Mouse (Mus musculus) retina, postnatal 1 day (tissue): ENCODE results near the gene Tnfaip8l2.
"Not testable (repeated sequence)": the region's sequence is repeated elsewhere in the genome, so short reads cannot be mapped to it uniquely, and the experiment has no call there.

Experiments used
- DNase-seq: peaks from one replicate; pipeline ENCODE4 v3.0.0-alpha.2; 2012

The Tnfaip8l2 gene

DNA sequence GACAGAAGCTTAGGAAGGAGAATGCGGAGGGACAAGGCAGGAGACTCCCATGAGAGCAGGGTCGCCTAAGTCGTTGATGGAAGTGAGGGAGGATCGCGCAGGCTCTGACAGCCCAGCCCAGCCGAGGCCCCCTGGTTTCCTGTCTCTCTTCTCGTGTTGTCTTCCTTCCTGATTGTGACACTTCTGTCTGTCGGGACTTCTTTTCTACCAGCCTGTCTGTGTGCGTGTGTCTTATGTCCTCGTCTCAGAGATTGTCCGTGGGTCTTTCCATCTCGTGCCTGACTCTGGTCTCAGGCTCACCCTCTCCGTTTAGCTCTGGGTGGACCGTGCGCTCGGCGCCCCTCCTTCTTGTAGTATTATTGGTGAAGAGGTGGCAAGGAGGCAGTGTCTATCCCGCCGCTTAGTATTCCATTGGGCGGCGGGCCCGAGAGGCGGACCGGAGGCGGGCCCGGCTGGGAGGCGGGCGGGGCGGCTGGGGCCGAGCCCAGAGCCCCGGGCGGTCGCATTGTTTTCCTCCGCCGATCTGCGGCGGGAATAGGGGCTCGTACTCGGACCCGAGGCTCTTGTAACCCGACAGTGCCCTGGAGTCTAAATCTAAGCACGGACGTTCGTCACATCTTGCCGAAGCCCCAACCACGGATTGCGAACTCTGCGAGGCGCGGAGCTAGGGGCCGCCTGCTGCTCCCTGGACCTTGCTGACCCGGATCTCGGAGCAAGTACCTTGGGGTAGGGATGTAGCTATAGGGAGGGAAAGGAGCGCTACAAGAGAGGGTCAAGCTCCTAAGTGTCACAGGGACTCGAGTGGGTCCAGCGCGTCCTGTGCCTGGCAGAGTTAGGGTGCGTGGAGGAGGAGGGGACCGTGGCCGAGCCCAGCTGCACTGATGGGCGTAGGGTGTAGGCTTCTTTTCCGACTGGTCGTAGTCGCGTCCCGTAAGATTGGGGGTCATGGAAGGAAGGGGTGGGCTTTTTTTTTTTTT, 18.1 kb upstream of the Tnfaip8l2 start, which contains the start of gene Sema6c:
Sema6c (plus strand) TSS at position 471 of the 977 bp plus-strand sequence.
- DNase-seq: peak; percentile 95

DNA sequence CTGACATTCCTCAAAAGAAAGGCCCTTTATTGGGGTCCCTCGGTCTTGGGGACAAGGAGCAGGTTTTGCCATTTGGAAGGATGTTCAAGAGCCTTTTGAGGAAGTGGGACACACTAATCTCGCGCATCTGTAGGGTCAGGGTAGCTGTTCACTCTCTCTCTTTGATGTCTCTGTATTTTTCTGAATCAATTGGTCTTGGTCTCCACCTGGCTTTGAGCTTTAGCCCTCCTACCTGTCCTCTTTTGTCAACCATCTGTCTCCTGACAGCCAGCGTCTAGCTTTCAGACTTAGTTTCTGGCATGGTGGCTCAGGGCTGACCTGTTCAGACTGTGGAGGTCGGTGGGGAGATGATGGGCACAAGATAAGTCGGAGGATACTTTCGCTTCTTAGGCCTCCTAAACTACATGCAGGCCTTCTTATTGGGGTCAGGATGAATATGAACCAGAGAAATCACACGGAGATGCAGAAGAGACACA, 17.4 kb upstream of the Tnfaip8l2 start:
- DNase-seq: no peak

- DNase-seq: peak; percentile 37
Observed at GRCm38 (mm10) chr3:95153874-95154273, 11.7 kb upstream of the Tnfaip8l2 start.

GRCm38 (mm10) chr3:95147924-95148323, 5.8 kb upstream of the Tnfaip8l2 start:
- no peak for DNase-seq

DNA sequence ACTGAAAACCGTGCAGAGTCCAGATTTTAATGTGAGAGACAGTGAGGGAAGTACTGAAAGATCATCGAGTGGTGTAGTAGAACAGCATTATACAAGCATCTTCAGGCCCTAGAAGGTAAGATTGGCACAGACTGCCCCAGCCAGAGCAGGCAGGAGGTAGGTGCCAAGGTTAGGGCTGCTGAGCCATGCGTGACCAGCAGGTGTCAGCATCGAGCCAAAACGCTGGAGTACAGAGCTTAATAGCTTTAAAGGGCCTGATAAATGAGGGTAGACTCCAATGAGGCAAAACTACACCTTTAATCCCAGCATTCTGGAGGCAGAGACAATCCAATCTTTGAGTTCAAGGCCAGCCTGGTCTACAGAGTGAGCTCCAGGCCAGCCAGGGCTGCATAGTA, 454 bp upstream of the Tnfaip8l2 start:
- DNase-seq: peak; percentile 85

DNA sequence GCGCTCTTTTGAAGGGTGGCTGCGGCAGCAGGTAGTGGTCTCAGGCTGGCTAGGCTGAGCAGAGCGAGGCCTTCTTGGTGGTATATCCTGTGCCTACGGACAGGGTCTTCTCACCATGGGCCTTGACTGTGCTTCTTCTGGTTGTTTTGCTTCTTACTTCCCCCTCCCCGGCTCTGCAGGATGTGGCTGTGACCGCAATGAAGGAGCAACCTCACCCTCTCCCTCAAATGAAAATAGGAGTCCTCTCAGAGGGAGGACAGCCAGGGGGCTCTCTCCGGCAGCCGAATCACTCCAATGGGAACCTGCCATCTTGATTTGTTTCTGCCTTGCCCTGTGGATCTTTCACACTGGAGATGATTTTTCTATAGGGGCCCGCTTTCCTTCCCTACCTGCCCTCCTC, 686 bp downstream of the Tnfaip8l2 start:
- DNase-seq: no peak

- no peak for DNase-seq
Observed at GRCm38 (mm10) chr3:95140795-95141194, 1.4 kb downstream of the Tnfaip8l2 start.

GRCm38 (mm10) chr3:95140289-95140595, 1.9 kb downstream of the Tnfaip8l2 start:
- DNase-seq: no peak

- no peak for DNase-seq
Observed at GRCm38 (mm10) chr3:95139586-95140288, 2.4 kb downstream of the Tnfaip8l2 start.

DNA sequence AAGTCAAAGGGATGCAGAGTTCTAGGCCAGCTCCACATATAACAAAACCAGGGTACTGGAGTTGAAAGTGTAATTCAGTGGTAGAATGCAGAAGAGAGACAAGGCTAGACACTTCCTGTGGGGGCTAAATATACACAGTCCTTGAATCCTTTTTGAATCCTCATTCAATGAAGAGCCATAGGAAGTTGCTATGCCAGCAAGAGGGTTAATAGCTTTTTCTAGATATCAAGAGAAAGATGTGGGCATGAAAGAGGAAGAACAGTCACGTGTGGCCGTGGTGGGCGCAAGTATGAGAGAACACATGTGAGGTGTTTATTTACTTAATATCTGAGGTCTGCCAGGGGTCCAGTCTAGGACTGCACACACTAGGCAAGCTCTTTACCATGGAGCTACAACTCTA, 5.8 kb downstream of the Tnfaip8l2 start:
- no peak for DNase-seq

DNA sequence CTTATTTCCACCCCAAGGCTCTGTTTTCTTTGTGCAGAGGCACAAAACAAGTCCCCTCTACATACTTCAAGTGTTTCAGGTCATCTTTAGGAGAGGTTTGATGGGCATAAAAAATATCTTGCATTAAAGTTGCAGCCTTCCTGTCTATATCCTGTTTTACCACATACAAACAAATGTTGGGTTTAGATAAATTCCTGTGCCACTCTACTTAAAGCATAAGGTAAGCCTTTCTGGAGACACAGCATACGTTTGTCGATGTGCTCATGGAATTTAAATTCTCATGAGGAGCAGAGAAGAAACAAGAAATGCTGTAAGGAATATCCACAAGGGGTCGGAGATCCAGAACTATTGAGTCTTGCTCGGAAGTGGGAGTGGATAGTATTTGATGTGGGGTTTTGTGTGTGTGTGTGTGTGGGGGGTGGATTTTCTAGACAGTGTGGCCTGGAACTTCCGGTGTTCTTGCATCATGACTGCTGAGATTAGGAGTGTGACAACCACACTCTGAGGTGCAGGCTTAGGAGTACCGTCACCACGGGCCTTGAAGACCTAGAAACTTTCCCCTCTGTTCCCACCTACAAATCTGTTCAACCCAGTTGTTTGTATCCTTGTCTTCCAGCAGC, 6.6 kb downstream of the Tnfaip8l2 start:
- no peak for DNase-seq

- peak; percentile 36 for DNase-seq
Observed at GRCm38 (mm10) chr3:95135023-95135422, 7.1 kb downstream of the Tnfaip8l2 start.

DNA sequence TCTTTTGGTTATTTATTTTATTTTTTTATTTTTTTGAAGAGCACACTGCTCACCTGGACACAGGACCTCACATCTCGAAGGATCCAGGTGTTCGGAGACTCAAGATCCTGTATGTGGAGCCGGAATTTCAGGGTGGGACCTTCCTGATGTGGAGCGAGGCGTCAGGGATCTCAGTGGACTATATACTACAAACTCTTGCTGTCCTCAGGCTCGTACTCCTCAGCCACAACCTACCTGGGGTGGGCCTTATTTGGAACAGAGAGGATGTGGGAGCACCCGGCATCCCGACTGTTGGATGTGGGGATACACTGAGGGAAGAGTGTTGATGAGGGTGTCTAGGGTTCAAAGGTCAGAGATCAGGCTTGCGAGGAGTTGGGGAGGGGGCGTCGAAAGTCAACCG, 8.0 kb downstream of the Tnfaip8l2 start:
- DNase-seq: not testable (repeated sequence)

DNA sequence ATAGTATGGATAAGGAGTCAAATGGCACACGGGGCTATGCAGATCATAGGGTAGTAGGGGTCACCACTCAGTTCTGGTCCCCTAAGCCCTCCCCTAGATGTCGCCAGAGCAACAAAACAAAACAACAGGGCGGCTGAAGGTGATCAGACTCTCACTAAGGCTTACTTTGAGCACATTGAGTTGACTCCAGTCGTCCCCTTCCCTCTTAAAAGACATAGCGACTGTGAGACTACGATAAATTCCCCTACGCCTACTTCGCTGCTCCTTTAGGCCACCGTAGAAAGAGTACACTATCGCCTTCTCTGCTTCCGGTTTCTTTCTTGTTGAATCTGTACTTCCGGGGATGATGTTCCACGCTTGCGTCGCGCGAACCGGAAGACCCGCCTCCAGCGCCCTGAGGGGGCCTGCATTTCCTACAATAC, 8.5 kb downstream of the Tnfaip8l2 start, which contains the start of the genes Scnm1 and Lysmd1:
Scnm1 (minus strand) TSS at position 332 of the 422 bp plus-strand sequence.
Lysmd1 (plus strand) TSS at position 409 of the 422 bp plus-strand sequence.
- DNase-seq: peak; percentile 98

DNA sequence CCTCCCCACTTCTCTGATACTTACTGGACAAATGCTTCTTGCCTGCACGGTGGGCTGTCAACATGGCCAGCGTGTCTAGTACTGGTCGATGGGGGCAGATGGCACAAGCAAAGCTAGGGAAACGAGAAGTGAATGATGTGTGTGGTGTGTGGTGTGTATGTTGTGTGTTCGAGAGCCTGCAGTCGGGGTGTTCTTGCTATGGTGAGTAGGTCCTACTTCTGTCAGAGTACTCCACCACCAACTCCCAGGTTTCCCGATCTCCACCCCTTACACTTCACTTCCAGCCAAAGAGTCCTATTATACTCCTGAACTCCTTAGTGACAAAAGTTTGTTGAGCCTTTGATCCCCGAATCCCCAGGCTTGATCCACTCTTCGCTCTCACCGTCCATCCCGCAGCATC, 9.0 kb downstream of the Tnfaip8l2 start:
- no peak for DNase-seq

DNA sequence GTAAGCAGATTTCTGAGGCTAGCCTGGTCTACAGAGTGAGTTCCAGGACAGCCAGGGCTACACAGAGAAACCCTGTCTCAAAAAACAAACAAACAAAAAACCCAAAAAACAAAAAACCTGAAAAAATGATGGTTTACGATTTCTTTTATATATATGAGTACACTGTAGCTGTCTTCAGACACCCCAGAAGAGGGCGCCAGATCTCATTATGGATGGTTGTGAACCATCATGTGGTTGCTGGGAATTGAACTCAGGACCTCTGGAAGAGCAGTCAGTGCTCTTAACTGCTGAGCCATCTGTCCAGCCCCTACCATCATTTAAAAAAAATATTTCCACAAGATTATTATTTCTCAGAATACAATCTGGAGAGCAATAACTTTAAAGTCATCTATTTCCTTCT, 9.8 kb downstream of the Tnfaip8l2 start:
- DNase-seq: not testable (repeated sequence)

DNA sequence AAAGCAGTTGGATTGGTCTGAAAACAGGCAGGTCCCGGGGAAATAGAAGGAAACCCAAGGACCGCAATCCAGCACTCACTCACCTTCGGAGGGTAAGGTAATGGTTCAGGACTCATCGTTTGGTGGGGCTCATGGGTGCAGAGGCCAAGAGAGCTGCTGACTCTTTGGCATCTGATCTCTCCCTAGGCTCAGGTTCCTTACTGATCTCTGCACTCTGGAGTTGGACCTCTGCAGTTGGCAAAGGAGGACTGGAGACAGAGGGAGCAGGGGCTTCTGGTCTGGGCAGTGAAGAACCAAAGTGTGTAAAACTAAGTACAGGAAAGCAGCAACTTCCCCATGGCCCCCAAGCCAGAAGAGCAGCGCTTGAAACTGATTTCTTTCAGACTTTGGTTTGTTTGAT, 12.1 kb downstream of the Tnfaip8l2 start:
- DNase-seq: no peak

DNA sequence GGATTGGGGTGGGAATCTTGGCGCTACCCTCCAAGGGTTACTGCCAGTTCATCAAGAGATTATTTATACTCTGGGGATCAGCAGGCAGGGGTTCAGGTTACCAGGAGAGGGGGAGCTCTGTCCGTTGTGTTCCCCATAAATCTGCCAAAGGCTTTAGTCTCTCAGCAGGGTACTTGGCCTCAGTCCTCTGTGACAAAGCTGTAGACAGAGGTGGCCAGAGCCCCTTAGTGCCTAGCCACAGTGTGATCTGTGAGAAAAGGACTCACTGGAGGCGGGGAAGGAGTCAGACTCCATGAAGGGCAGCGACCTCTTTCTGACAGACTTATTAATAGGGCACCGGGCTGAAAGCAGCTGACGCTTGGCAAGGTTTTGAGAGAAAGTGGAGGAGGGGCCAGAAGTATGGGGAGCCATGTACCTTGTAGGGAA, 12.9 kb downstream of the Tnfaip8l2 start:
- no peak for DNase-seq

DNA sequence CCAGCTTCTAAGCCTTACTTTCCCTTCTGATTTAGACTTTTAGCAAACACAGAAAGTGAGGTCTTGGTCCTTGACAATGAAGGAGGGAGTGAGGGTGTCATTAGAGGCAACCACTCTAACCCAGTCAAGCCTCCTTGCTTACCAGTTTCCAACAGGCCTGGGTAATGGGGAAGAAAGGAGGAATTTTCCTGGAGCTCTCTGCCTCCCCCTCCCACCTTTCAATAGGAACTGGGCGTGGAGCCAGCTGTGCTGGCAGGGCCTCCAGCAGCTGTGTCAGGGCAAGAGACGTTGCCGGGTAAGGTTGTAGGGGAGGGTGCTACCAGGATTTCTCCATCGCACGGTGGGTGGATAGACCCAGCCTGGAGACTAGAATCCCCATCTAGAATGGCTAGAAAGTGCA, 17.2 kb downstream of the Tnfaip8l2 start:
- DNase-seq: peak; percentile 24

- DNase-seq: peak; percentile 44
Observed at GRCm38 (mm10) chr3:95124246-95124645, 17.9 kb downstream of the Tnfaip8l2 start, which contains the start of gene Tmod4. Tmod4 (plus strand) TSS chr3:95124476.

DNA sequence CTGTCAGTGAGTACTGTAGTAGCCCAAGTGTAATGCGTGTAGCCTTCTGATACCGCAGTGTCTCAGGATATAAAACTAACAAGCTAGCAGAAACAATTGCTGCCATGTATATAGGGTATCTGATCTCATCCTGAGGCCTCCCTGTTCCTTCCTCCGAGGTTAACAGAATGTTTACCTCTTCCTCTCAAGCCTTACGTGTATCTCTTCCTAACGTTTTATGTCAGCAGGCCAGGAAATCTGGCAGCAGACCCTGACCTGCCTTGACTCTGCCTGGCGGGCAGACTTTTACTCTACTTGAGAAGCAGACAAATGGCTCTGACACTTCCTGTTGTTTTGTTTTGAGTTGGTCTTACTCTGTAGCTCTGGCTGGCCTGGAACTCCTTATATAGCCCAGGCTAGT, 20.6 kb downstream of the Tnfaip8l2 start:
- DNase-seq: no peak

DNA sequence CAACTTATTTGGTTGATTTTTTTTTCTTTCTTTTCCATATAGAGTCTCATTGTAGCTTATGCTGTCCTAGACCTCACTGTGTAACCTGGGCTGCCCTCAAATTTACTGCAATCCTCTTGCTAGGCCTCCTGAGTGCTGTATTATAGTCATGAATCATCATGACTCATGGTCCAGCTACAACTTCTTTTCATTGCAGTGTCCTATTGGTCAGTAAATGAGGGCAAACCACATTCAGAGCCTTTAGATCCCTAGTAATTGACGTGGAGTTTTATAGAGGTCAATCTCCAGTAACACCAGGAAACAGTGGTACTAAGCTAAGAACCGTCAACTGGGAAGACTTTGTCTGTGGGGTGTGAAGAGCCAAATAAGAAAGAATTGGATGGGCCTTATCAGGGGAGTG, 24.4 kb downstream of the Tnfaip8l2 start:
- no peak for DNase-seq

- no peak for DNase-seq
Observed at GRCm38 (mm10) chr3:95112760-95113159, 29.4 kb downstream of the Tnfaip8l2 start.
